11 mouse cellular contexts compared by ENCODE assay signal in genomic region chr1:90457396-90457795, GRCm38 (mm10).
DNase-seq lines count a peak whose midpoint lies in the region; ATAC-seq and TF ChIP-seq lines count a peak whose summit lies in the region.
"Had no signal": no experiment of that assay in that cellular context is flagged by ENCODE, and none has a peak within 500 bp of the region (broad histone marks: within the 10 kb centered on the region; RNA-seq: fewer than 3 reads in every experiment).

No protein-coding gene starts in this region.

- peak overlapping the region; percentile 81 for H3K27ac ChIP-seq in hindbrain, embryonic 10.5 days
- no peak overlapping the region for H3K27ac ChIP-seq in hindbrain, embryonic 14.5 days
- 0 out of 2 replicates have a peak overlapping the region, but pooled peaks have one; percentile 10 for H3K27ac ChIP-seq in embryonic facial prominence, embryonic 14.5 days (replicated peaks; ENCODE audit: low read depth, low read length)
- no peak overlapping the region for H3K27ac ChIP-seq in hindbrain, postnatal 0 days
- no peak overlapping the region for H3K27ac ChIP-seq in layer of hippocampus, adult 2 months
- H3K27ac ChIP-seq in kidney, embryonic 14.5 days (ENCODE audit: low read depth, low read length): no peak overlapping the region

- peaks cover 34% of the 10 kb centered on the region for H3K4me1 ChIP-seq in hindbrain, embryonic 10.5 days (replicated peaks)
- peaks cover 5% of the 10 kb centered on the region for H3K4me1 ChIP-seq in hindbrain, embryonic 14.5 days (replicated peaks; ENCODE audit: control insufficient read depth, insufficient read depth, low read length)
- H3K4me1 ChIP-seq in embryonic facial prominence, embryonic 14.5 days (ENCODE audit: control insufficient read depth, insufficient read depth, low read length): peaks cover 21% of the 10 kb centered on the region
- 0 out of 2 replicates have a peak, but pooled peaks cover 6% of the 10 kb centered on the region for H3K4me1 ChIP-seq in hindbrain, postnatal 0 days (ENCODE audit: insufficient read depth, low read length)
- H3K4me1 ChIP-seq in kidney, embryonic 14.5 days (ENCODE audit: control insufficient read depth, insufficient read depth, low read length): peaks cover 5% of the 10 kb centered on the region

- WGBS in hindbrain, embryonic 10.5 days: 9% methylated on average over 9 of the region's 9 CpGs
- WGBS in hindbrain, embryonic 14.5 days: 2% methylated on average over 9 of the region's 9 CpGs
- WGBS in embryonic facial prominence, embryonic 14.5 days: 13% methylated on average over 9 of the region's 9 CpGs
- 10% methylated on average over 9 of the region's 9 CpGs for WGBS in hindbrain, postnatal 0 days
- 30% methylated on average over 9 of the region's 9 CpGs for WGBS in kidney, embryonic 14.5 days

- no peak for TF ChIP-seq CTCF in hindbrain, postnatal 0 days (IDR thresholded peaks at IDR 0.05; ENCODE audit: low read depth)
- TF ChIP-seq CTCF in layer of hippocampus, adult 2 months (conservative IDR thresholded peaks at IDR 0.05): no peak

- H3K36me3 ChIP-seq in hindbrain, embryonic 10.5 days: no peaks in the 10 kb centered on the region
- no peaks in the 10 kb centered on the region for H3K36me3 ChIP-seq in hindbrain, embryonic 14.5 days (replicated peaks; ENCODE audit: control insufficient read depth, insufficient read depth)
- H3K36me3 ChIP-seq in embryonic facial prominence, embryonic 14.5 days (ENCODE audit: control insufficient read depth, insufficient read depth, low read length): no peaks in the 10 kb centered on the region
- H3K36me3 ChIP-seq in hindbrain, postnatal 0 days (ENCODE audit: insufficient read depth, low read length): no peaks in the 10 kb centered on the region
- no peaks in the 10 kb centered on the region for H3K36me3 ChIP-seq in kidney, embryonic 14.5 days (ENCODE audit: control insufficient read depth, insufficient read depth, low read length)

- H3K4me2 ChIP-seq in hindbrain, embryonic 14.5 days (replicated peaks): no peak overlapping the region
- peak overlapping the region; percentile 34 for H3K4me2 ChIP-seq in embryonic facial prominence, embryonic 14.5 days (ENCODE audit: low read depth, low read length)
- H3K4me2 ChIP-seq in hindbrain, postnatal 0 days (ENCODE audit: low read depth, low read length): no peak overlapping the region
- no peak overlapping the region for H3K4me2 ChIP-seq in kidney, embryonic 14.5 days (replicated peaks; ENCODE audit: low read depth, low read length)

- peak overlapping the region; percentile 29 for H3K4me3 ChIP-seq in hindbrain, embryonic 10.5 days
- H3K4me3 ChIP-seq in hindbrain, embryonic 14.5 days (replicated peaks; ENCODE audit: low read length): no peak overlapping the region
- no peak overlapping the region for H3K4me3 ChIP-seq in embryonic facial prominence, embryonic 14.5 days (ENCODE audit: low read depth, low read length)
- no peak overlapping the region for H3K4me3 ChIP-seq in hindbrain, postnatal 0 days (ENCODE audit: low read length)
- H3K4me3 ChIP-seq in layer of hippocampus, adult 2 months: no peak overlapping the region
- no peak overlapping the region for H3K4me3 ChIP-seq in kidney, embryonic 14.5 days (ENCODE audit: low read length)
- H3K4me3 ChIP-seq: myocyte had no signal

- no peak; the same call in 1 of the 2 replicates for ATAC-seq in hindbrain, embryonic 14.5 days (ENCODE audit: low FRiP score)
- peak; percentile 84 for ATAC-seq in embryonic facial prominence, embryonic 14.5 days (ENCODE audit: low read depth)
- no peak for ATAC-seq in hindbrain, postnatal 0 days
- ATAC-seq in kidney, embryonic 14.5 days (ENCODE audit: low FRiP score, low TSS enrichment): no peak

- H3K9ac ChIP-seq in hindbrain, embryonic 14.5 days: no peak overlapping the region
- H3K9ac ChIP-seq in embryonic facial prominence, embryonic 14.5 days (ENCODE audit: low read depth, low read length): no peak overlapping the region
- no peak overlapping the region for H3K9ac ChIP-seq in hindbrain, postnatal 0 days (replicated peaks; ENCODE audit: low read length)
- no peak overlapping the region for H3K9ac ChIP-seq in kidney, embryonic 14.5 days (ENCODE audit: low read depth, low read length)

- H3K27me3 ChIP-seq in hindbrain, embryonic 10.5 days (ENCODE audit: insufficient read depth, poor library complexity, severe bottlenecking): peaks cover 24% of the 10 kb centered on the region
- no peaks in the 10 kb centered on the region for H3K27me3 ChIP-seq in hindbrain, embryonic 14.5 days (ENCODE audit: control insufficient read depth, insufficient read depth, low read length)
- H3K27me3 ChIP-seq in embryonic facial prominence, embryonic 14.5 days (replicated peaks; ENCODE audit: control insufficient read depth, insufficient read depth, low read length): no peaks in the 10 kb centered on the region
- H3K27me3 ChIP-seq in hindbrain, postnatal 0 days (ENCODE audit: insufficient read depth, low read length): no peaks in the 10 kb centered on the region
- 0 out of 2 replicates have a peak, but pooled peaks cover 3% of the 10 kb centered on the region for H3K27me3 ChIP-seq in kidney, embryonic 14.5 days (ENCODE audit: control insufficient read depth, insufficient read depth, low read length)

- no peaks in the 10 kb centered on the region for H3K9me3 ChIP-seq in hindbrain, embryonic 10.5 days
- no peaks in the 10 kb centered on the region for H3K9me3 ChIP-seq in hindbrain, embryonic 14.5 days (ENCODE audit: control insufficient read depth, low read length)
- no peaks in the 10 kb centered on the region for H3K9me3 ChIP-seq in embryonic facial prominence, embryonic 14.5 days (ENCODE audit: control insufficient read depth, low read length)
- H3K9me3 ChIP-seq in hindbrain, postnatal 0 days (ENCODE audit: low read length): no peaks in the 10 kb centered on the region
- no peaks in the 10 kb centered on the region for H3K9me3 ChIP-seq in kidney, embryonic 14.5 days (ENCODE audit: control insufficient read depth, low read length)

- peak; percentile 41 for DNase-seq in hindbrain, embryonic 10.5 days (ENCODE audit: low spot score)
- DNase-seq in hindbrain, embryonic 14.5 days (ENCODE audit: low spot score): no peak
- peak; percentile 88 for DNase-seq in embryonic facial prominence, embryonic 14.5 days (ENCODE audit: low spot score)
- peak; percentile 65 for DNase-seq in hindbrain, postnatal 0 days (ENCODE audit: low spot score)
- peak; percentile 54 for DNase-seq in retina, embryonic 14.5 days (ENCODE audit: low spot score)
- no peak for DNase-seq in layer of hippocampus, adult 2 months (ENCODE audit: low spot score in 2 of 2)
- DNase-seq: kidney, adult 9 months; lung, adult 18-20 months; thymus, adult 18-20 months had no signal

Comparison
In these comparisons a context has a peak if more than half of its experiments do, and no peak if none do; other contexts are left out.
1. DNase-seq: peak in hindbrain, embryonic 10.5 days (single experiment), embryonic facial prominence, embryonic 14.5 days (single experiment), hindbrain, postnatal 0 days (single experiment) and retina, embryonic 14.5 days (single experiment); none in hindbrain, embryonic 14.5 days (single experiment) and layer of hippocampus, adult 2 months (0 of 2).
2. H3K27ac ChIP-seq: peak in hindbrain, embryonic 10.5 days (single experiment) and embryonic facial prominence, embryonic 14.5 days (single experiment); none in hindbrain, embryonic 14.5 days (single experiment), hindbrain, postnatal 0 days (single experiment), layer of hippocampus, adult 2 months (single experiment) and kidney, embryonic 14.5 days (single experiment).